Mouse (Mus musculus): ENCODE measurements at regions not wholly inside any gene's neighbourhood (a gene's known extent, or its start where the extent isn't known, plus 50 kb on each side); places are given as distances from the start of the nearest gene placed in this dataset.

GRCm38 (mm10) chr11:48605223-48605824 is 194.8 kb upstream of the Rack1 start:
- no peak for DNase-seq (ENCODE audit: low spot score in 2 of 2)
- no peak overlapping the region for H3K27ac ChIP-seq
- no peak overlapping the region for H3K4me3 ChIP-seq
- TF ChIP-seq CTCF (conservative IDR thresholded peaks at IDR 0.05) = no peak

DNA sequence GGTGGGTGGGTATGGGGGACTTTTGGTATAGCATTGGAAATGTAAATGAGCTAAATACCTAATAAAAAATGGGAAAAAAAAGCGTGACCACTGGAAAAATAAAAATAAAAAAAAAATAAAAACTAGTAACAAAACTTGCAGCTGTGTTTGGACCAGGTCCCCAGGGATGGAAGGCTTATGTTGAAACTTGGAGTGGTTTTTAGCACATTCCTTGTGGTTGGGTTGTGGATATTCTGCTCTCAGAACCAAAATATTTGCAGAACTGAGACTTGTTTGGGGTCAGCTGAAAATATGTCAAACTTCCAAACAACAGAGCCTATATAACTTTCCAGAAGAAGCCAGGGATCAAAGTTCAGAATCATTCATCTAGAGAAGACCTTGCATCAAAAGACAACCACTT is 199.0 kb upstream of the Rack1 start:
- H3K4me3 ChIP-seq = no peak overlapping the region
- TF ChIP-seq CTCF (conservative IDR thresholded peaks at IDR 0.05) = no peak
- H3K27ac ChIP-seq = no peak overlapping the region
- DNase-seq (ENCODE audit: low spot score in 2 of 2) = no peak

DNA sequence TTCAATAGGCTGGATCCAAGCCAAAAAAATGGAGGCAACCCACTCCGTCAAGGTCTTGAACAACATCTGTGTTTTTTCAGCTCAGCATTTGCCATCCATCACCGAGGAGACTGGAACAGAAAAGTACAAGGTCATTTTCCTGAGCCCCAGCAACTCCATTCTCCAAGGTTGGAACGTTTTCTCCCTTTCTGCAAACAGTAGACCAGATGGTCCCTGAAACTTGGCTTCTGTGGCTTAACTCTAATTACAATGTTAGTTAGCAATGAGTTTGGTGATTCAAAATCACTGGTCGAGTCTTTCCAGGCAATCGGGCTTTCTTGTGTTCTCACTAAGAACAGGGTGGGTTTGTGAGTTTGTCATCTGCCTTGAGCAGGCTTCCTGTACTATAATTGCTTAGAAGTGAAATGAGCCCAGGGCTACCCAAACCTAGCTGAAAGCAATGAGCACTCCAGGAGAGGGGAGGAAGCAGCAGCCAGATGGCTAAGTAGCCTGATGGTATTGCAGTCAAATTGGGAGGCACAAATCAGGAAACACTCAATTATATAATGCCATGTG is 200.5 kb upstream of the Rack1 start:
- TF ChIP-seq CTCF (conservative IDR thresholded peaks at IDR 0.05) = no peak
- peak overlapping the region; percentile 23; the same call in 1 of the 2 replicates for H3K27ac ChIP-seq
- H3K4me3 ChIP-seq = no peak overlapping the region
- peak; percentile 44 to 46 for DNase-seq (ENCODE audit: low spot score in 2 of 2)

GRCm38 (mm10) chr11:48599033-48599432 is 201.1 kb upstream of the Rack1 start:
- TF ChIP-seq CTCF (conservative IDR thresholded peaks at IDR 0.05) = no peak
- no peak for DNase-seq (ENCODE audit: low spot score in 2 of 2)
- 0 out of 2 replicates have a peak overlapping the region, but pooled peaks have one; percentile 23 for H3K27ac ChIP-seq
- no peak overlapping the region for H3K4me3 ChIP-seq

- TF ChIP-seq CTCF (conservative IDR thresholded peaks at IDR 0.05) = no peak
- no peak overlapping the region for H3K27ac ChIP-seq
- DNase-seq (ENCODE audit: low spot score in 2 of 2) = no peak
- no peak overlapping the region for H3K4me3 ChIP-seq
These were observed 205.7 kb upstream of the Rack1 start for GRCm38 (mm10) chr11:48594429-48594828.

- H3K4me3 ChIP-seq = no peak overlapping the region
- no peak overlapping the region for H3K27ac ChIP-seq
- TF ChIP-seq CTCF (conservative IDR thresholded peaks at IDR 0.05) = peak; percentile 95
- peak; percentile 21 to 66 for DNase-seq (ENCODE audit: low spot score in 2 of 2)
These were observed 211.1 kb upstream of the Rack1 start for GRCm38 (mm10) chr11:48588833-48589649.

DNA sequence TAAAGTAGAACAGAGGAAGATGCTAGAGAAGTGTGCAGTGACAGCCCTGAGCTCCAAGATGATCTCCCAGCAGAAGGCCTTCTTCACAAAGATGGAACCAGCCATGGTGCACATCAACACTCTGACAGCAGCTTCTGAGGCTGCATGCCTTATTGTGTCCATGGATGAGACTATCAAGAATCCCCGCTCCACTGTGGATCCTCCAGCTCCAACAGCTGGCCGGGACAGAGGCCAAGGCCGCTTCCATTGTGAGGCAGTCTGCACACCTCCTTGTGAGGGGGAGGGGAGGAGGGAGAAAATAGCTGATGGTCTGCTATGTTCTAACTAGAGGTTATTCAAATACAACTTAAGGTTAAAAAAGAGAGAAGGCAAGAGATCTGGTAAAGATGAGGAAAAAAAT is 231.4 kb upstream of the Rack1 start:
- no peak overlapping the region for H3K4me3 ChIP-seq
- TF ChIP-seq CTCF (conservative IDR thresholded peaks at IDR 0.05) = no peak
- no peak for DNase-seq (ENCODE audit: low spot score in 2 of 2)
- no peak overlapping the region for H3K27ac ChIP-seq

DNA sequence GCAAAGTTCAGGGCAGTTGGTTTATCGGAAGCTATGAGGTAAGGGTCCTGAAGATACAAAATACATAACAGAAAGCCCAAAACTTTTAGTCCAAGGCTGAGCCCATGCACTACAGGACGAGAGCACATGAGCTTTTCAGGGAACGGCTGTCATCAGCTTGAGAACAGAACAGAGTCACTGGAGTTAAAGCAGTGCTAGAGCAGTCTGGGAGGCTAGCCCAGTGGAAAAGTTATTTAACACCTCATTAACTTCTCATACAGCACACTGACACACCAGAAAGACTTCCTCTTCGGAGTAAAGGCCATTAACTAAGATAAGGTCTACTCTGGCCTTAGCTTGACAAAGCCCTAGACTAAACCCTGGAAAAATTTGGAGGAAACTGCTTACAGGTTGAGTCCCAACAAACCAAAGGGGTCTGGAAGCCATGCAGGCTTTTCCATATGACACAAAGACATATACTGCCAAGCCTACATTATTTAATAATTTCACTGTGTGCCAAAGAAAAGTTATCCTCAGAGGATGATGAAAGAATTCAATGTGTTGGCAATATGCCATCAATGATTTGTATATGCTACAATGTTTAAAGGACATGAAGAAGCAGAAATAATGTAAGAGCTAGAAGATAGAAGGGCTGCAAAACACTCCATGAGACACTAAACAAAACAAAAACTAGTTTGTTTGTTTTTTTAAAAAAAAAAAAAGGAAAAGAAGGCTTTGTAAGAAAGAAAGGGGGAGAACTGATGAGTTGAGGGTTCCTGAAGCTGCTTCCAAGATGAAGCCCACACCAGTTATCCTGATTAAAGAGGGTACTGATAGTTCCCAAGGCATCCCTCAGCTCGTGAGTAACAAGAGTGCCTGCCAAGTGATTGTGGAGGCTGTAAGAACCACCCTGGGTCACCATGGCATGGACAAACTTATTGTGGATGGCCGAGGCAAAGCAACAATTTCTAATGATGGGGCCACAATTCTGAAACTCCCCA is 232.3 kb upstream of the Rack1 start:
- Histone ChIP-seq H3K27ac (no peak overlapping the region), H3K4me3 (no peak overlapping the region)
- no peak for DNase-seq (ENCODE audit: low spot score in 2 of 2)
- TF ChIP-seq CTCF (conservative IDR thresholded peaks at IDR 0.05) = no peak

GRCm38 (mm10) chr11:48558053-48558452 is 242.1 kb upstream of the Rack1 start:
- no peak for TF ChIP-seq CTCF (conservative IDR thresholded peaks at IDR 0.05)
- no peak overlapping the region for H3K4me3 ChIP-seq
- DNase-seq (ENCODE audit: low spot score in 2 of 2) = no peak
- H3K27ac ChIP-seq = no peak overlapping the region

GRCm38 (mm10) chr11:48552006-48552405 is 248.1 kb upstream of the Rack1 start:
- no peak for DNase-seq (ENCODE audit: low spot score in 2 of 2)
- TF ChIP-seq CTCF (conservative IDR thresholded peaks at IDR 0.05) = no peak
- Histone ChIP-seq H3K27ac (peak overlapping the region; percentile 67; the same call in 1 of the 2 replicates), H3K4me3 (no peak overlapping the region)

DNA sequence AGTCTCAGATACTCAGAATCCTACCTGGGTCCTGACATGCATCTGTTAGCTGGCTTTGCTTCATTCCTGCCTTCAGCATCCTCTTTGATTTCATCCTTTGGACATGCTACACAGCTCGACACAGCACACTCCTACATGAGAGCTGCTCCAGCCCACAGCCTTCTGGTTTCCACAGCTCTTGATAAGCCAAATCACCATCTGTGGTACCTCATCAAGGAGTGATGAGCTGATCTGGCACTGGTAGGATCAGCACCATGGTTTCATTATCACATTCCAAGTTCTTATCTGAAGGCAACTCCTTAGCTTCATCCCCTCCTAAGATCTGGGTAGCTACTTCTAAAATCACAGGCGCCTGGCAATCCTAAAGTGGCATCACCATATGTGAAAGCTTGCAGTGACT is 248.9 kb upstream of the Rack1 start:
- DNase-seq (ENCODE audit: low spot score in 2 of 2) = peak; percentile 38 to 72
- Histone ChIP-seq H3K27ac (peak overlapping the region; percentile 67), H3K4me3 (no peak overlapping the region)
- TF ChIP-seq CTCF (conservative IDR thresholded peaks at IDR 0.05) = no peak

GRCm38 (mm10) chr11:48526316-48526715 is 273.8 kb upstream of the Rack1 start:
- no peak for TF ChIP-seq CTCF (conservative IDR thresholded peaks at IDR 0.05)
- H3K27ac ChIP-seq = no peak overlapping the region
- DNase-seq (ENCODE audit: low spot score in 2 of 2) = no peak
- no peak overlapping the region for H3K4me3 ChIP-seq
